Mouse (Mus musculus) midbrain, embryonic 14.5 days (tissue): ENCODE data around the gene Bcat2. TPM values are rescaled to one million over a fixed set of nuclear protein-coding genes. Genes with fewer than 3 reads are reported as not detected.

Experiments used
- ATAC-seq: fragments of 200-750 bp; cut with Nextera tagmentation; 2 replicates; pipeline ENCODE4 v1.8.0; 2017; ENCODE audit warnings: moderate number of reproducible peaks, moderate library complexity; ENCODE audit not compliant: low FRiP score, low TSS enrichment
- DNase-seq: peaks from one replicate; pipeline ENCODE4 v3.0.0-alpha.2; 2015
- H3K27ac ChIP-seq: fragments of 300-500 bp; sonication (generic); replicated peaks from 2 replicates; pipeline ENCODE4 v1.5.1; 2014; ENCODE audit warnings: mild to moderate bottlenecking, low read depth, low read length, moderate library complexity
- H3K27me3 ChIP-seq: fragments of 300-500 bp; sonication (generic); 2 replicates; pipeline ENCODE4 v1.6.1; 2014; ENCODE audit warnings: low read length, control low read depth, mixed read lengths; ENCODE audit not compliant: control insufficient read depth, insufficient read depth
- H3K36me3 ChIP-seq: fragments of 300-500 bp; sonication (generic); 2 replicates; pipeline ENCODE4 v1.6.1; 2014; ENCODE audit warnings: low read length, control low read depth; ENCODE audit not compliant: control insufficient read depth, insufficient read depth
- H3K4me1 ChIP-seq: fragments of 300-500 bp; sonication (generic); 2 replicates; pipeline ENCODE4 v1.6.1; 2014; ENCODE audit warnings: mild to moderate bottlenecking, antibody characterized with exemption, low read length, control low read depth; ENCODE audit not compliant: control insufficient read depth, insufficient read depth
- H3K4me2 ChIP-seq: fragments of 300-500 bp; sonication (generic); 2 replicates; pipeline ENCODE4 v1.6.1; 2014; ENCODE audit warnings: mild to moderate bottlenecking, low read length, moderate library complexity
- H3K4me3 ChIP-seq: fragments of 300-500 bp; sonication (generic); replicated peaks from 2 replicates; pipeline ENCODE4 v1.5.1; 2014; ENCODE audit warnings: low read depth, low read length
- H3K9ac ChIP-seq: fragments of 300-500 bp; sonication (generic); replicated peaks from 2 replicates; pipeline ENCODE4 v1.6.1; 2014; ENCODE audit warnings: mild to moderate bottlenecking, low read length, moderate library complexity
- H3K9me3 ChIP-seq: fragments of 300-500 bp; sonication (generic); 2 replicates; pipeline ENCODE4 v1.6.1; 2016; ENCODE audit warnings: low read length, control low read depth, mixed read lengths; ENCODE audit not compliant: control insufficient read depth
- WGBS: fragments of 180-500 bp; shearing (Covaris S2); extraction: QIAGEN DNeasy Blood & Tissue Kit; methylation state at CpG from one replicate; pipeline ENCODE4 v1.1.7; 2014; 5-methylcytosine and 5-hydroxymethylcytosine counted together
- polyA plus RNA-seq: library from polyadenylated mRNA; unstranded; fragments of >200 nt; fragmentation: Nextera tagmentation; extraction: Ambion mirVana; gene quantifications from 2 replicates; pipeline ENCODE4 v1.2.1, GENCODE M21; 2014

Gene Bcat2
- polyA plus RNA-seq, 1 experiment from 2014 or later: 14.9 TPM

DNA sequence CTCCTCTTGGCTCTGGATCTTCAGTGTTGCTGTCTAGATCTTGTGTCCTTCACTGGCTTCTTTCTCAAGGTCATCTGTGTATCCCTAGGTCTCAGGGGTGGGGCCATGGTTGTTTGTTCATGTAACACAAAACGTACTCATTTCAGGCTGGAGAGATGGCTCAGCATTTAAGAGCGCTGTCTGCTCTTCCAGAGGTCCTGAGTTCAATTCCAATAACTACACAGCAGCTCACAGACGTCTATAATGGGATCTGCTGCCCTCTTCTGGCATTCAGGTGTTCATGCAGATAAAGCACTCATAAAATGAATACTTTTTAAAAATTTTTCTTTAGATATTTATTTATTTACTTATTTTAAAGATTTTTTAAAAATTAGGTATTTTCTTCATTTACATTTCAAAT is 20.9 kb downstream of the Bcat2 start:
- Histone ChIP-seq H3K9ac (no peak overlapping the region), H3K4me1 (no peaks in the 10 kb centered on the region), H3K4me2 (no peak overlapping the region), H3K27ac (no peak overlapping the region), H3K4me3 (no peak overlapping the region), H3K27me3 (no peaks in the 10 kb centered on the region), H3K9me3 (no peaks in the 10 kb centered on the region), H3K36me3 (0 out of 2 replicates have a peak, but pooled peaks cover 2% of the 10 kb centered on the region)
- ATAC-seq (no peak), DNase-seq (peak; percentile 31)
- WGBS: 63% methylated on average over 3 of the region's 3 CpGs

DNA sequence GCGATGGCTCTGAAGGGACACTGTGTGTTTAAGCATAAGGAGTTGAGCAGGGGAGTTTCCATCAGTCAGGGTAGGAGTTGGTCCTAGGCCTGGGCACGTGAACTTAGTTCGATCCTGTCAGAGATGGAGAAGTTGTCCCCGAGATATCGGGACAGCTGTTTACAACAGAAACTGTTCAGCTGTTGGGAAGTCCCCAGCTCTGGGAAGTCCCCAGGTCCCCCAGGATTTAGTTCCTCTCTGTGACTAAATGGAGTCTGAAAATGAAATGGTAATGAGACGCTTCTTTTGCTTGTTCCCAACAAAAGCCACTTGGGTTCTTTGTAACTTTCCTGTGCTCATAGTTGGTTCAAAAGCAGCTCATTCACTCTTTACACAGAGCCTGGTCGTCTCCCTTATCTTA is 21.9 kb downstream of the Bcat2 start:
- 75% methylated on average over 7 of the region's 7 CpGs for WGBS
- H3K27me3 ChIP-seq: no peaks in the 10 kb centered on the region
- no peak for ATAC-seq
- no peaks in the 10 kb centered on the region for H3K4me1 ChIP-seq
- H3K4me2 ChIP-seq: no peak overlapping the region
- no peak for DNase-seq
- no peak overlapping the region for H3K9ac ChIP-seq
- H3K4me3 ChIP-seq: no peak overlapping the region
- H3K27ac ChIP-seq: no peak overlapping the region
- H3K9me3 ChIP-seq: no peaks in the 10 kb centered on the region
- H3K36me3 ChIP-seq: no peaks in the 10 kb centered on the region

GRCm38 (mm10) chr7:45593118-45593815 is 23.3 kb downstream of the Bcat2 start:
- H3K4me2 ChIP-seq: no peak overlapping the region
- H3K36me3 ChIP-seq: no peaks in the 10 kb centered on the region
- no peaks in the 10 kb centered on the region for H3K4me1 ChIP-seq
- no peak for ATAC-seq
- no peak overlapping the region for H3K9ac ChIP-seq
- H3K4me3 ChIP-seq: no peak overlapping the region
- no peaks in the 10 kb centered on the region for H3K27me3 ChIP-seq
- 24% methylated on average over 10 of the region's 10 CpGs for WGBS
- no peak overlapping the region for H3K27ac ChIP-seq
- no peaks in the 10 kb centered on the region for H3K9me3 ChIP-seq
- DNase-seq: peak; percentile 84

GRCm38 (mm10) chr7:45595176-45595575 is 25.2 kb downstream of the Bcat2 start:
- Histone ChIP-seq H3K27me3 (no peaks in the 10 kb centered on the region), H3K9ac (no peak overlapping the region), H3K4me1 (no peaks in the 10 kb centered on the region), H3K36me3 (no peaks in the 10 kb centered on the region), H3K4me3 (no peak overlapping the region), H3K4me2 (no peak overlapping the region), H3K27ac (no peak overlapping the region), H3K9me3 (no peaks in the 10 kb centered on the region)
- 86% methylated on average over 4 of the region's 4 CpGs for WGBS
- DNase-seq (no peak), ATAC-seq (no peak)

DNA sequence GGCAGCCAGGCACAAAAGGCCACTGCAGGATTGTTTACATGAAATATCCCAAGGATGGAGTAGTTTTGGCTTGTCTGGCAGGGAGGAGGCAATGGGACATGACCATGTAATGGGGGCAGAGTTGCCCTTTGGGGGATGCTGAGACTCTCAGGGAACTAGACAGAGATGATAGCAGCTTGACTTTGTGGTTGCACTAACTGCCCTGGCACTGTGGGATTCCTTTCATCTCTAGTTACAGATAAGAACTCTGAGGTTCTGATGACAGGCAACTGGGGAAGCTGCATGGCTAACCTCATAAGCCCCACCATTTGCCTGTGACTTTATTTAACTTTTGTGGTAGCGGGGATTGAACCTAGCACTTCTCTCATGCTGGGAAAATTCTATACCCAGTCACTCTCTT is 26.2 kb downstream of the Bcat2 start:
- H3K9ac ChIP-seq: no peak overlapping the region
- H3K4me1 ChIP-seq: no peaks in the 10 kb centered on the region
- no peak overlapping the region for H3K4me3 ChIP-seq
- DNase-seq (no peak), ATAC-seq (no peak)
- H3K9me3 ChIP-seq: no peaks in the 10 kb centered on the region
- no peak overlapping the region for H3K27ac ChIP-seq
- 85% methylated on average over 1 of the region's 1 CpGs for WGBS
- no peaks in the 10 kb centered on the region for H3K36me3 ChIP-seq
- H3K27me3 ChIP-seq: no peaks in the 10 kb centered on the region
- no peak overlapping the region for H3K4me2 ChIP-seq

DNA sequence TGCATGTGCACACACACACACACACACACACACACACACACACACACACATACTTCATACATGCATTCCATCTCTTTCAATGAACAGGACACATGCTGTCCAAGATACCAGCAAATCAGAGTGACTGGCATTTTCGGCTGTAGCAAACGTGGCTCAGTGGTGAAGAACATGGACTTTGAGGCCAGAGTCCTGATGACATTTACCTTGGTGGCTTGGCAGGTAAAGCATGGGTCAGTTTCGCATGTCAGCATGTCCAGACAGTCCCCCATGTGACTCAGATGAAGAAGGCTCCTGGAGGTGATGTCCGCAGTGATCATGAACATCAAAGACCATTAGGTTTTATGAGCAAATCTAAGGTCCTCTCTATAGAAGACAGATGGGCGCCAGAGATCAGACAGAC is 27.1 kb downstream of the Bcat2 start:
- Histone ChIP-seq H3K9ac (no peak overlapping the region), H3K27ac (no peak overlapping the region), H3K4me3 (no peak overlapping the region), H3K4me1 (no peaks in the 10 kb centered on the region), H3K4me2 (no peak overlapping the region), H3K27me3 (no peaks in the 10 kb centered on the region), H3K36me3 (no peaks in the 10 kb centered on the region), H3K9me3 (no peaks in the 10 kb centered on the region)
- no peak for DNase-seq
- WGBS: 92% methylated on average over 5 of the region's 5 CpGs
- ATAC-seq: no peak

GRCm38 (mm10) chr7:45597527-45597926 is 27.6 kb downstream of the Bcat2 start:
- Histone ChIP-seq H3K4me3 (no peak overlapping the region), H3K27ac (no peak overlapping the region), H3K9me3 (no peaks in the 10 kb centered on the region), H3K27me3 (no peaks in the 10 kb centered on the region), H3K9ac (no peak overlapping the region), H3K4me2 (no peak overlapping the region), H3K4me1 (no peaks in the 10 kb centered on the region), H3K36me3 (no peaks in the 10 kb centered on the region)
- WGBS: 94% methylated on average over 6 of the region's 6 CpGs
- ATAC-seq (no peak), DNase-seq (no peak)

DNA sequence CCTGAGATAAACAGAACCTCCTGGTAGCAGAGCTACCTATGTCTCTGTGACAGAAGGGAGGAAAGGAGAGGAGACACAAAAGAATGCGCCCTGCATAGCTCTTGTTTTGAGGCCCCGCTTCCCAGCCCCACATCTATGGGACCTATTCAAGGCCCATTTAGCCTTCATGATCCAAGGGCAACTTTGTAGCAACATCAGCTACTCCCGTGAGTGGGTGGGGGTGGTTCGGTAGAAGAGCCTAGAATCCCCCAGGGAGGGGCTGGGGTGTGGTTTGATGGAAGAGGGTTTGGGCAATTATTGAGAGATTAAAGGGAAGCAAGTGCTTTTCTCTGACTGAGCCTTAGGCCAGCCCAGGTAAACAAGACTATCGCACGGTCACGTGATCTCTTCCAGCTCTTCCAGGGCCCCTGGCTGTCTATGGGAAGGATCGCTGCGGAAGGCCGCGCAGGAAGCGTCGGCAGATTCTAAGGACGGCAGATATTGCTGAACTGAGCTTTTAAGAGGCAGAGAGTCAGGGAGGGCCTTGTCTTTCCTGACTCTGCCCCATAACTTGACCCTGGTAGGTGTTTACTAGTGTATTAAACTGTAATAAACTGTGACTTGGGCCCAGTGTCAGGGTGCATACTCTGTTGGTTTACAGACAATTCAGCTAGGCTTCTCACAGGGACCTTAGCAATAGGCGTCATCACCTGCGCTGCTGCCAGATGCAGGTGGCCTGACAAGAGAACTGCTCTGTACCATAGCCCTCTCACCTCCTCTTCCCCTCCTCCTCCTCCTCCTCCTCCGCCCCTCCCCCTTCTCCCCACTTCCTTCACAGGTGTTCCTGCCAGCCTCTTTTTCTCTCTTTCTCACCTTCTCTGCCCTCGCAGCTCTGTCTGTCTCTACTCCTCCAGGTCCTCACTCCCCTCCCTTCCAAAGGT is 29.3 kb downstream of the Bcat2 start:
- WGBS: 57% methylated on average over 18 of the region's 18 CpGs
- no peak for DNase-seq
- Histone ChIP-seq H3K9me3 (no peaks in the 10 kb centered on the region), H3K9ac (no peak overlapping the region), H3K4me1 (no peaks in the 10 kb centered on the region), H3K36me3 (no peaks in the 10 kb centered on the region), H3K4me3 (no peak overlapping the region), H3K4me2 (no peak overlapping the region), H3K27ac (no peak overlapping the region), H3K27me3 (no peaks in the 10 kb centered on the region)
- no peak for ATAC-seq
